Mouse (Mus musculus) embryonic facial prominence, embryonic 14.5 days (tissue): Measurements from ENCODE around the gene Gns. TPM values are rescaled to one million over a fixed set of nuclear protein-coding genes. Genes with fewer than 3 reads are reported as not detected.
A peak's percentile ranks its signal among the peaks of the same experiment; 100 is the strongest.

Experiments
- ATAC-seq: fragments of 200-750 bp; cut with Nextera tagmentation; 2 replicates; pipeline ENCODE4 v1.8.0; 2017; ENCODE audit warnings: low read depth, moderate number of reproducible peaks, moderate TSS enrichment
- DNase-seq: peaks from one replicate; pipeline ENCODE4 v3.0.0-alpha.2; 2015; ENCODE audit warnings: low spot score
- H3K27ac ChIP-seq: fragments of 300-500 bp; sonication (generic); replicated peaks from 2 replicates; pipeline ENCODE4 v1.5.1; 2014; ENCODE audit warnings: low read depth, mild to moderate bottlenecking, low read length, moderate library complexity
- H3K27me3 ChIP-seq: fragments of 300-500 bp; sonication (generic); replicated peaks from 2 replicates; pipeline ENCODE4 v1.6.1; 2014; ENCODE audit warnings: low read length; ENCODE audit not compliant: control insufficient read depth, insufficient read depth
- H3K36me3 ChIP-seq: fragments of 300-500 bp; sonication (generic); 2 replicates; pipeline ENCODE4 v1.6.1; 2014; ENCODE audit warnings: low read length, mixed read lengths; ENCODE audit not compliant: control insufficient read depth, insufficient read depth
- H3K4me1 ChIP-seq: fragments of 300-500 bp; sonication (generic); 2 replicates; pipeline ENCODE4 v1.6.1; 2014; ENCODE audit warnings: antibody characterized with exemption, low read length; ENCODE audit not compliant: control insufficient read depth, insufficient read depth
- H3K4me2 ChIP-seq: fragments of 300-500 bp; sonication (generic); 2 replicates; pipeline ENCODE4 v1.6.1; 2014; ENCODE audit warnings: low read depth, mild to moderate bottlenecking, low read length, moderate library complexity, mixed read lengths
- H3K4me3 ChIP-seq: fragments of 300-500 bp; sonication (generic); 2 replicates; pipeline ENCODE4 v1.5.1; 2014; ENCODE audit warnings: low read depth, mild to moderate bottlenecking, low read length
- H3K9ac ChIP-seq: fragments of 300-500 bp; sonication (generic); 2 replicates; pipeline ENCODE4 v1.6.1; 2014; ENCODE audit warnings: low read depth, mild to moderate bottlenecking, low read length, moderate library complexity, mixed read lengths
- H3K9me3 ChIP-seq: fragments of 300-500 bp; sonication (generic); 2 replicates; pipeline ENCODE4 v1.6.1; 2016; ENCODE audit warnings: low read length; ENCODE audit not compliant: control insufficient read depth
- WGBS: fragments of 180-500 bp; shearing (Covaris S2); extraction: QIAGEN DNeasy Blood & Tissue Kit; methylation state at CpG from one replicate; pipeline ENCODE4 v1.1.7; 2014; 5-methylcytosine and 5-hydroxymethylcytosine counted together
- polyA plus RNA-seq: library from polyadenylated mRNA; unstranded; fragments of >200 nt; fragmentation: Nextera tagmentation; extraction: Ambion mirVana; gene quantifications from 2 replicates; pipeline ENCODE4 v1.2.1, GENCODE M21; 2014

The Gns gene
- 58.8 and 61.2 TPM in 2 replicates for polyA plus RNA-seq

GRCm38 (mm10) chr10:121364801-121365564 lies at the start of gene Gns:
Gns (plus strand) TSS chr10:121365090.
- peaks cover 14% of the 10 kb centered on the region for H3K4me1 ChIP-seq
- H3K4me3 ChIP-seq: peak within 1 kb of the TSS; percentile 87
- no peaks in the 10 kb centered on the region for H3K9me3 ChIP-seq
- DNase-seq: peak; percentile 91
- H3K27me3 ChIP-seq: no peaks in the 10 kb centered on the region
- H3K36me3 ChIP-seq: 0 out of 2 replicates have a peak, but pooled peaks cover 4% of the 10 kb centered on the region
- H3K9ac ChIP-seq: peak within 1 kb of the TSS; percentile 81
- ATAC-seq: peak; percentile 97
- peak within 1 kb of the TSS; percentile 90 for H3K4me2 ChIP-seq
- peak within 1 kb of the TSS; percentile 75 for H3K27ac ChIP-seq
- WGBS: under 1% methylated on average over 40 of the region's 72 CpGs

- Histone ChIP-seq H3K27ac (0 out of 2 replicates have a peak overlapping the region, but pooled peaks have one; percentile 6), H3K4me3 (peak overlapping the region; percentile 14; the same call in 1 of the 2 replicates), H3K9me3 (no peaks in the 10 kb centered on the region), H3K9ac (0 out of 2 replicates have a peak overlapping the region, but pooled peaks have one; percentile 30), H3K36me3 (no peaks in the 10 kb centered on the region), H3K4me2 (peak overlapping the region; percentile 46), H3K4me1 (peaks cover 6% of the 10 kb centered on the region; the same call in 1 of the 2 replicates), H3K27me3 (peaks cover 14% of the 10 kb centered on the region)
- WGBS: 24% methylated on average over 27 of the region's 27 CpGs
- DNase-seq (peak; percentile 39), ATAC-seq (no peak)
Observed at GRCm38 (mm10) chr10:121315321-121316283, 49.3 kb upstream of the Gns start.

GRCm38 (mm10) chr10:121316361-121316760 lies 48.5 kb upstream of the Gns start:
- no peak overlapping the region for H3K9ac ChIP-seq
- H3K4me3 ChIP-seq: no peak overlapping the region
- H3K4me1 ChIP-seq: peaks cover 3% of the 10 kb centered on the region; the same call in 1 of the 2 replicates
- DNase-seq: no peak
- H3K36me3 ChIP-seq: no peaks in the 10 kb centered on the region
- 75% methylated on average over 10 of the region's 10 CpGs for WGBS
- no peak overlapping the region for H3K4me2 ChIP-seq
- ATAC-seq: no peak
- H3K9me3 ChIP-seq: no peaks in the 10 kb centered on the region
- H3K27ac ChIP-seq: no peak overlapping the region
- peaks cover 12% of the 10 kb centered on the region for H3K27me3 ChIP-seq

GRCm38 (mm10) chr10:121318397-121318950 lies 46.4 kb upstream of the Gns start:
- Histone ChIP-seq H3K27me3 (no peaks in the 10 kb centered on the region), H3K4me3 (no peak overlapping the region), H3K27ac (no peak overlapping the region), H3K4me2 (no peak overlapping the region), H3K4me1 (peaks cover 3% of the 10 kb centered on the region; the same call in 1 of the 2 replicates), H3K9me3 (no peaks in the 10 kb centered on the region), H3K9ac (no peak overlapping the region), H3K36me3 (no peaks in the 10 kb centered on the region)
- WGBS: 73% methylated on average over 7 of the region's 7 CpGs
- no peak for ATAC-seq
- no peak for DNase-seq

- no peak overlapping the region for H3K27ac ChIP-seq
Observed at GRCm38 (mm10) chr10:121323493-121323892, 41.4 kb upstream of the Gns start.

DNA sequence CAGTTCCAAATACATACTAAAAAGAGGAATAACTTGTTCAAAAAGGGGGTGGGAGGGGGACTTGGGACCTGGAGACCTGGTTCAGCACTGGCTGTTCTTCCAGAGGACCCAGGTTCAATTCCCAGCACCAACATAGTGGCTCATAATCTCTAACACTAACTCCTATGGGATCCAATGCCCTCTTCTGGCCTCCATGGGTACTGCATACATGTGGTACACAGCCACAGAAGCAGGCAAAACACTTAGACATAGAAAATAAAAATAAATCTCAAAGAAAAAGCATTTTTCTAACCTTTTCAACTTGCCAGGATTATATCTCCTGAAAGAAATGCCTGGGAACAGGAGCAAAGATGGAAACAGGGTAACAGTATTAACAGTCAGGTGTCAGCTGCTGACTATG lies 38.7 kb upstream of the Gns start:
- H3K27ac ChIP-seq: no peak overlapping the region
- no peak for ATAC-seq

More at GRCm38 (mm10) chr10:121323493-121323892, 41.4 kb upstream of the Gns start:
- ATAC-seq: no peak
- H3K4me3 ChIP-seq: no peak overlapping the region
- no peaks in the 10 kb centered on the region for H3K27me3 ChIP-seq
- no peaks in the 10 kb centered on the region for H3K36me3 ChIP-seq
- H3K4me1 ChIP-seq: no peaks in the 10 kb centered on the region
- peak; percentile 75 for DNase-seq
- 0 out of 2 replicates have a peak, but pooled peaks cover 5% of the 10 kb centered on the region for H3K9me3 ChIP-seq
- no peak overlapping the region for H3K4me2 ChIP-seq
- H3K9ac ChIP-seq: no peak overlapping the region
- 74% methylated on average over 7 of the region's 7 CpGs for WGBS

GRCm38 (mm10) chr10:121329586-121329985 lies 35.3 kb upstream of the Gns start:
- Histone ChIP-seq H3K27me3 (no peaks in the 10 kb centered on the region), H3K9ac (no peak overlapping the region), H3K4me2 (no peak overlapping the region), H3K9me3 (0 out of 2 replicates have a peak, but pooled peaks cover 5% of the 10 kb centered on the region), H3K4me1 (no peaks in the 10 kb centered on the region), H3K4me3 (no peak overlapping the region), H3K36me3 (no peaks in the 10 kb centered on the region), H3K27ac (no peak overlapping the region)
- no peak for DNase-seq
- ATAC-seq: no peak
- WGBS: 60% methylated on average over 4 of the region's 4 CpGs

More for the DNA sequence above, 38.7 kb upstream of the Gns start:
- Histone ChIP-seq H3K4me3 (no peak overlapping the region), H3K9me3 (0 out of 2 replicates have a peak, but pooled peaks cover 5% of the 10 kb centered on the region), H3K36me3 (no peaks in the 10 kb centered on the region), H3K9ac (no peak overlapping the region), H3K4me2 (no peak overlapping the region), H3K27me3 (no peaks in the 10 kb centered on the region), H3K4me1 (no peaks in the 10 kb centered on the region)
- DNase-seq: no peak

- no peaks in the 10 kb centered on the region for H3K27me3 ChIP-seq
- ATAC-seq (no peak), DNase-seq (no peak)
- no peak overlapping the region for H3K9ac ChIP-seq
- H3K27ac ChIP-seq: no peak overlapping the region
- no peaks in the 10 kb centered on the region for H3K4me1 ChIP-seq
- 9% methylated on average over 7 of the region's 7 CpGs for WGBS
- no peak overlapping the region for H3K4me2 ChIP-seq
- H3K36me3 ChIP-seq: no peaks in the 10 kb centered on the region
- 0 out of 2 replicates have a peak, but pooled peaks cover 8% of the 10 kb centered on the region for H3K9me3 ChIP-seq
- no peak overlapping the region for H3K4me3 ChIP-seq
Observed at GRCm38 (mm10) chr10:121330940-121331339, 34.0 kb upstream of the Gns start.
